Mouse (Mus musculus): ENCODE data around the gene Alg5.

Gene Alg5

DNA sequence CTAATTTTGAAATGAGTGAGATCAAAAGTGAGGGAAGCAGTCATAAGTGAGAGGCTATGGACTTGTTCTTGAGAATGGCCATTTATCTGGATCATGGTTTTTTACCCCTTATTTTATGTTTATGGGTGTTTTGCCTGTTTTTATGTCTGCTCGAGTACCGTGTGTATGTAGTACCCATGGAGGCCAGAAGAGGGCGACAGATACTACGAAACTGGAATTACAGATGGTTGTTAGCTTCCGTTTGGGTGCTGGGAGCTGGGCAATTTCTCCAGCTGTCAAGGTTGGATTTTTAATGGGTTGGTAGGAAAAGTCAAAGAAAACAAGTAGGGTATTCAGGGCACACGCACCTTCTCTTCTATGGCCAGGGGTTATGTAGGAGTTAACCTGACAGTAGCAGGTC, 58.4 kb downstream of the Alg5 start:
- WGBS: 88% methylated on average over 6 of the region's 6 CpGs

DNA sequence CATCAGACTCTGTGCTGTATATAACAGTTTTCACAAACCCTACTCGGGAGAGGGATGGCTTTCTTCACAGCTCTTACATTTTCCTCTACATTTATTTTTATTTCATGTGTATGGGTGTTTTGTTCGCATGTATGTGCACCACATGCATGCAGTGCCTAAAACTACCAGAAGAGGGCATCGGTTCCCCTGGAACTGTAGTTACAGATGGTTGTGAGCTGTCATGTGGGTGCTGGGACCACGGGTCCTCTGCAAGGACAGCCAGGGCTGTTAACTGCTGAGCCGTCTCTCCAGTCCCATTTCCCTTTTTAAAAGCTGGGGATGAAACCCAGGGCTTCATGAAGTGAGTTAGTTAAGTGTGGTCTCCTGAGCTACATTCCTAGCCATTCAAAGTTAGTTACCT, 60.0 kb downstream of the Alg5 start:
- 93% methylated on average over 5 of the region's 5 CpGs for WGBS

DNA sequence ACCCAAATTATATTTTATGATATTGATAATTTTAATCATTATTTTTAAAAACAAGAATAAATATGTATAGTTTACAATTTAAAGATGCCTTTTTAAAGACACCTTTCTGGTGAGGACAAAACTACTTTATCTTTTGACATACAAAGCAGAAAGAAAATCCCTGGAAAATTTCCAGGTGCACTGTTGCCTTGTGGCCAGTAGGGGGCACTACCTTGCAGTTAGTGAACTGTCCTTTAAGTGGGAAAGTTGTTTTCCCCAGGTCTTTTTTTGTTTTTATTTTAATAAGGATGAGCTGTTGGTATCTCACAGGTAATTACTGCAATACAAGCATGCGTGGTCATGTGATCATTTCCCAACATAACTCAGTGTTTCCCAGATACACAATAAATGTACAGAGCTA, 60.5 kb downstream of the Alg5 start:
- WGBS: 100% methylated on average over 1 of the region's 1 CpGs

DNA sequence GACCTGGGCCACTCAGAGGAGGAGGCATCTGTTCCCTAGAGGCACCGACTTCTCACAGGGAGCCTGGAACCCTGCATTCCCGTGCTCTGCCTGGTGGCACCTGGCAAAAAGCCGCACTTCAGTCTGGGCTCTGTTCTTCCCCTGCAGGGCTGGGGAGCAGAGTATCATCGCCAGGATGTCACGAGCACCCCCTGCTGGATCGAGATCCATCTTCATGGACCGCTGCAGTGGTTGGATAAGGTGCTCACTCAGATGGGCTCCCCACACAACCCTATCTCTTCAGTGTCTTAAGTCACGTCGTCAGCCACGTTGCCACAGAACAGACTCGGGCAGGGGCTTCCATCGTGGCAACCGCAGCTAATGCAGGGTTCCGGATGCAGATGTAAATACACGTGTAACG, 61.9 kb downstream of the Alg5 start:
- WGBS: 46% methylated on average over 16 of the region's 16 CpGs
